Mouse (Mus musculus) heart, embryonic 14.5 days (tissue): ENCODE results near the gene Dnajb11. TPM values are rescaled to one million over a fixed set of nuclear protein-coding genes. Genes with fewer than 3 reads are reported as not detected.

Experiments used
- ATAC-seq: fragments of 200-750 bp; cut with Nextera tagmentation; 2 replicates; pipeline ENCODE4 v1.8.0; 2017; ENCODE audit warnings: low read depth, moderate TSS enrichment; ENCODE audit not compliant: insufficient number of reproducible peaks, insufficient read depth, low FRiP score
- H3K27ac ChIP-seq, 2 experiments: fragments of 200-500 bp in 1 of 2; fragments of 300-500 bp in 1 of 2; sonication (generic) in 1 of 2; replicated peaks in 1 of 2; 2 replicates each; pipeline ENCODE4 v1.5.1; 2012 to 2014; ENCODE audit warnings: low read depth in 2 of 2, low read length in 2 of 2, control low read depth in 1 of 2, mild to moderate bottlenecking in 1 of 2, mixed read lengths in 1 of 2; ENCODE audit not compliant: control insufficient read depth in 1 of 2, insufficient read depth in 1 of 2
- H3K27me3 ChIP-seq: fragments of 300-500 bp; sonication (generic); 2 replicates; pipeline ENCODE4 v1.6.1; 2014; ENCODE audit warnings: mild to moderate bottlenecking, low read length, control low read depth; ENCODE audit not compliant: control insufficient read depth, insufficient read depth
- H3K36me3 ChIP-seq: fragments of 300-500 bp; sonication (generic); 2 replicates; pipeline ENCODE4 v1.6.1; 2014; ENCODE audit warnings: mild to moderate bottlenecking, control low read depth, low read length, mixed read lengths; ENCODE audit not compliant: control insufficient read depth, insufficient read depth
- H3K4me1 ChIP-seq, 2 experiments: fragments of 200-500 bp in 1 of 2; fragments of 300-500 bp in 1 of 2; sonication (generic) in 1 of 2; 2 replicates each; pipeline ENCODE4 v1.6.1; 2012 to 2014; ENCODE audit warnings: low read length in 2 of 2, control low read depth in 1 of 2, mixed read lengths in 1 of 2; ENCODE audit not compliant: control insufficient read depth in 2 of 2, insufficient read depth in 2 of 2
- H3K4me2 ChIP-seq: fragments of 300-500 bp; sonication (generic); 2 replicates; pipeline ENCODE4 v1.6.1; 2014; ENCODE audit warnings: mild to moderate bottlenecking, low read length
- H3K4me3 ChIP-seq, 2 experiments: fragments of 200-500 bp in 1 of 2; fragments of 300-500 bp in 1 of 2; sonication (generic) in 1 of 2; 2 replicates each; pipeline ENCODE4 v1.5.1; 2012 to 2014; ENCODE audit warnings: low read length in 2 of 2, mild to moderate bottlenecking in 2 of 2, control low read depth in 1 of 2, low read depth in 1 of 2, moderate library complexity in 1 of 2; ENCODE audit not compliant: control insufficient read depth in 1 of 2, insufficient read depth in 1 of 2
- H3K9ac ChIP-seq: fragments of 300-500 bp; sonication (generic); 2 replicates; pipeline ENCODE4 v1.6.1; 2014; ENCODE audit warnings: mild to moderate bottlenecking, low read length
- H3K9me3 ChIP-seq: fragments of 300-500 bp; sonication (generic); 2 replicates; pipeline ENCODE4 v1.6.1; 2016; ENCODE audit warnings: low read length, control low read depth; ENCODE audit not compliant: control insufficient read depth
- WGBS: fragments of 180-500 bp; shearing (Covaris S2); extraction: QIAGEN DNeasy Blood & Tissue Kit; methylation state at CpG from one replicate; pipeline ENCODE4 v1.1.7; 2014; 5-methylcytosine and 5-hydroxymethylcytosine counted together
- polyA plus RNA-seq: library from polyadenylated mRNA; unstranded; fragments of >200 nt; fragmentation: Nextera tagmentation; extraction: Ambion mirVana; gene quantifications from 2 replicates; pipeline ENCODE4 v1.2.1, GENCODE M21; 2014

Dnajb11 gene
- polyA plus RNA-seq, 1 experiment from 2014 or later, result 86.4 TPM

DNA sequence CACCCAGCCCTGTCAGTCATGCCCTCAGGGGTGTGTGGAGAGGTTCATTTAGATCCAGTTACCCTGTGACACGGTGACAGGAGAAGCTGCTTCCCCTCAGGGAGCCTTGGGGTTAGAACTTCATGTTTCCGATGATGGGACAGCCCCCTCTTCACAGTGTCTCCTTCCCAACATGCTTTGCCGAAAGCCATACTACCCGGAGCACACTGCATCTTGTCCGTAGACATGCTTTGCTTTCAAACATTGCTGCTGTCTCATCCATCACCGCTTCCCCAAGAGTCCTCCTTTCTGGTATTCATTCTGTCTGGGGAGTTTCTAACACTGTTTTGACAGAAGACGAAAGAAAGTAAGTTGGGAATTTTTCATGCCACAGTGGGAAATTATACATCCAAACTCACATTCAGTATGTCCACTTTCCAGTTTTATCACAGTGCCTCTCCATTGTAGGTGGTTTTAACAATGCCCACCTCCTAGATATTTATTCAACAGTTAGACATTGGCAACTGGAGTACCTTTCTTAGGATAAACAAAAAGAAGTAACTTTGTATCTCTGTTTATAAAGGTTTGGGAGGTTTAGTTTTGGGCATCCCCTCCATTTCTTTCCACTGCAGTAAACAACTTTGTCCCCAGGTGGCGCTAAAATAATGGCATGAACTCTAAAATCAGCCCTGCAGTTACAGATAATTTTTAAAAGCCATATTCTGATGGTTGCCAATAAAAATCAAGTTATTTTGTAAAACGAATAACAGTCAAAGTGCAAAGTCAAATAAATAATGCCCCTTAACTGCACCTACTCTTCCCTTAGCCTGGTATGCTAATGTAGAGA, 18.8 kb downstream of the Dnajb11 start:
- H3K4me1 ChIP-seq, result peaks cover 0 to 4% of the 10 kb centered on the region in 2 experiments; a peak in 2 of 4 replicates
- no peak for ATAC-seq
- peaks cover 3% of the 10 kb centered on the region; the same call in 1 of the 2 replicates for H3K27me3 ChIP-seq
- no peak overlapping the region for H3K4me3 ChIP-seq
- no peak overlapping the region for H3K4me2 ChIP-seq
- no peak overlapping the region for H3K9ac ChIP-seq
- no peak overlapping the region for H3K27ac ChIP-seq
- peaks cover 25% of the 10 kb centered on the region for H3K36me3 ChIP-seq
- no peaks in the 10 kb centered on the region for H3K9me3 ChIP-seq
- WGBS, result 44% methylated on average over 9 of the region's 9 CpGs

GRCm38 (mm10) chr16:22877660-22878390, 20.2 kb downstream of the Dnajb11 start:
- no peak overlapping the region for H3K27ac ChIP-seq
- H3K4me1 ChIP-seq, result peaks cover 0 to 6% of the 10 kb centered on the region in 2 experiments; a peak in 2 of 4 replicates
- no peak overlapping the region for H3K4me3 ChIP-seq
- H3K36me3 ChIP-seq, result peaks cover 11% of the 10 kb centered on the region
- no peak overlapping the region for H3K4me2 ChIP-seq
- no peak for ATAC-seq
- peaks cover 3% of the 10 kb centered on the region; the same call in 1 of the 2 replicates for H3K27me3 ChIP-seq
- no peak overlapping the region for H3K9ac ChIP-seq
- H3K9me3 ChIP-seq, result no peaks in the 10 kb centered on the region
- WGBS, result 65% methylated on average over 11 of the region's 11 CpGs

DNA sequence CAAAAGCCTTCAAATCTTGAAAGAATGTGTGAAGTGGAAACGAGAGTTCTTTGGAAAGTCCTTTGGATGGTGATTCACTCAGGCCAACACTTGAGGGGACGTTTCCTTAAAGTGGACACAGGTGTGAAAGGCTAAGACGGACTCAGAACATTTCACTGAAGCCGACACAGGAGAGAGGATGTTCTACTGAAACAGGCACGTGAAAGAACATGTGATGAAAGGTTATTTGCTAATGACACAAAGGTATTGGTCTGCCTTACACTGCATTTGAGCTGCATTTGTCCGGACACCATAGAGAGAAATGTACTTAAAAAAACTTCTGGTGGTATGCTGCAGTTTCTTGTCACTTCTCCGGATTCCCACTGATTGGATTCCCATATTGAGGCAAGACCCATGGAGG, 21.1 kb downstream of the Dnajb11 start:
- no peak overlapping the region for H3K9ac ChIP-seq
- peaks cover 3% of the 10 kb centered on the region; the same call in 1 of the 2 replicates for H3K27me3 ChIP-seq
- ATAC-seq, result no peak
- H3K4me2 ChIP-seq, result no peak overlapping the region
- peaks cover 2% of the 10 kb centered on the region; the same call in 1 of the 2 replicates for H3K36me3 ChIP-seq
- 74% methylated on average over 7 of the region's 7 CpGs for WGBS
- H3K27ac ChIP-seq, result no peak overlapping the region
- H3K4me1 ChIP-seq, result peaks cover 0 to 6% of the 10 kb centered on the region in 2 experiments; a peak in 2 of 4 replicates
- no peaks in the 10 kb centered on the region for H3K9me3 ChIP-seq
- no peak overlapping the region for H3K4me3 ChIP-seq

DNA sequence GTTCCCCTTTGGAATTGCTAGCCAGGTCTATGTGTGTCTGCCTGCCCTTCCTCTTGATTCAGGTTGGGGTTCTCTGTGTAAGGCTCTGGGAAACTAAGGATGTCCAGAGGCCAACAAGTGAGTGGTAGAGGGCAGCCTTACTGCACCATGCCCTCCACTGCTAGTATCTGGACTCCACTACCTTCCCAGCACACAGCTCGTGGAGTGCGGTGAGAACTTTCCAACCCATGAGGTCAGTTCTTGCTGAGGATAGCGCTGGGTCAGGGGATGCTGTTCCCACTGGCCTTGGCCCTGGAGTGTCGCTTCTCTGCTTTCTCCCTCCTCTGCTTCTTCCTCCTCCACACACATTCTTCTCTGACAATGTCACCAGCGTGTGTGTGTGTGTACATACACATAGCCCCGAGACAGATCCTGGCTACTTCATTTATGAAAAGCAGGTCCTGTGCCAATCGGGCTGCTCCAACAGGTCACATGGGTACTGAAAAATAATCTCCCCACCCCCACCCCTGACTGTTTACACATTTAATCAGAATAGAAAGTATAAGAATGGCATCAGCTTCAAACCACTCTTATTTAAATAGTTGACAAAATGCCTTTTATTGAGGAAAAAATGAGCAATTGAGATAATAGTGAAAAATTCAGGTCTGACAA, 22.4 kb downstream of the Dnajb11 start:
- WGBS, result 64% methylated on average over 7 of the region's 7 CpGs
- peaks cover 3% of the 10 kb centered on the region; the same call in 1 of the 2 replicates for H3K27me3 ChIP-seq
- H3K4me3 ChIP-seq, result no peak overlapping the region
- no peak overlapping the region for H3K27ac ChIP-seq
- no peak overlapping the region for H3K9ac ChIP-seq
- H3K4me2 ChIP-seq, result no peak overlapping the region
- H3K9me3 ChIP-seq, result no peaks in the 10 kb centered on the region
- H3K4me1 ChIP-seq, result peaks cover 0 to 6% of the 10 kb centered on the region in 2 experiments; a peak in 2 of 4 replicates
- no peak for ATAC-seq
- no peaks in the 10 kb centered on the region for H3K36me3 ChIP-seq

- ATAC-seq, result no peak; the same call in 1 of the 2 replicates
- Histone ChIP-seq H3K27me3 (peaks cover 3% of the 10 kb centered on the region; the same call in 1 of the 2 replicates), H3K9ac (no peak overlapping the region), H3K4me2 (no peak overlapping the region), H3K9me3 (no peaks in the 10 kb centered on the region), H3K27ac (no peak overlapping the region), H3K4me1 (peaks cover 0 to 8% of the 10 kb centered on the region in 2 experiments; a peak in 2 of 4 replicates), H3K4me3 (no peak overlapping the region), H3K36me3 (no peaks in the 10 kb centered on the region)
- WGBS, result 26% methylated on average over 6 of the region's 6 CpGs
Measured at GRCm38 (mm10) chr16:22880900-22881299, 23.3 kb downstream of the Dnajb11 start.

DNA sequence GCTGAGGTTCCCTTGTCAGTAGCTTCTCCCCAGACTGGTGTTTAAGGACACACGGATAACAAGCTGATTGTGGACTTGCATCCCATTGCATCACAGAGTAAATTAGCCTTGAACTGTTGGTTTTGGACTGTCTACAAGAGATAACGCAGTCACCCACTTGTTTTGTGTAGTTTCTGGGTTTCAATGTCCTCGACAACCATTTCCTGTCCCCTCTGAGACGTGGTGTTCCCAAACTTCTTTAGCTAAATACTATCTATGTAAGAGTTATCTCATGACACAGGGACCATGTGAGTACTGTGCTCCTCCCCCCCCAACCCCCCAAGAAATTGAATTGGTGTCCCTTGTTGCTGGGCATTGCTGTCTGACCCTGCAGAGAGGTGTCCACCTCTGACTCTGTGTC, 23.8 kb downstream of the Dnajb11 start:
- Histone ChIP-seq H3K4me1 (peaks cover 0 to 8% of the 10 kb centered on the region in 2 experiments; a peak in 2 of 4 replicates), H3K27me3 (peaks cover 3% of the 10 kb centered on the region; the same call in 1 of the 2 replicates), H3K27ac (no peak overlapping the region), H3K36me3 (no peaks in the 10 kb centered on the region), H3K9ac (no peak overlapping the region), H3K9me3 (no peaks in the 10 kb centered on the region), H3K4me2 (no peak overlapping the region), H3K4me3 (no peak overlapping the region)
- WGBS, result 46% methylated on average over 4 of the region's 4 CpGs
- ATAC-seq, result 0 out of 2 replicates have a peak, but pooled peaks have one; percentile 25

GRCm38 (mm10) chr16:22883441-22883840, 25.8 kb downstream of the Dnajb11 start:
- Histone ChIP-seq H3K4me2 (no peak overlapping the region), H3K27me3 (no peaks in the 10 kb centered on the region), H3K4me1 (peaks cover 0 to 8% of the 10 kb centered on the region in 2 experiments; a peak in 2 of 4 replicates), H3K27ac (no peak overlapping the region), H3K36me3 (no peaks in the 10 kb centered on the region), H3K9ac (no peak overlapping the region), H3K9me3 (no peaks in the 10 kb centered on the region), H3K4me3 (no peak overlapping the region)
- no peak for ATAC-seq
- 64% methylated on average over 5 of the region's 5 CpGs for WGBS
